Mouse (Mus musculus) c-Kit-negative CD71-positive TER-119-positive erythroid progenitor cells, embryonic 14.5 days (primary cell): ENCODE data around the gene Vmn1r157.
"Not testable (repeated sequence)": the region's sequence is repeated elsewhere in the genome, so short reads cannot be mapped to it uniquely, and the experiment has no call there.

Experiments used
- DNase-seq: peaks from one replicate; pipeline ENCODE4 v3.0.0-alpha.2; 2013; ENCODE audit warnings: low read depth, low spot score

Gene Vmn1r157

DNA sequence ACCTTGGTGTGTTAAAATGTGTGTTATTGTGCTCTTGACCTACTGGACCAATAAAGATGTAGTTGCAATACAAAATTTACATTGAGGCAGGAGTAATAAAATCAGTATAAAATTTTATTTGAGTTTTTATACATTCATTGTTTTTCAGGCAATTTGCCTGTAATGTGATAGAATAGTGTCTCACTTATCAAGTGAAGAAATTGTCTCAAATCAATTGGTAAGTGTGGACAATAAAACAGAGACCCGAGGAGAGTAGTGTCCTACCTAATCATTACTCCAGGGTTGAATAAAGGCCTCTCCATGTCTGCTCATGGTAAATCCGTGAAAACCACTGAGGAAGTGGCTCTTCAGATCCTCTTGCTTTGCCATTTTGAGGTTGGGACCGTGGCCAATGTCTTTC is at the start of gene Vmn1r157:
Vmn1r157 (plus strand) TSS at position 301 of the 400 bp plus-strand sequence.
- not testable (repeated sequence) for DNase-seq

- DNase-seq, result not testable (repeated sequence)
Observed at GRCm38 (mm10) chr7:22719610-22720009, 41.9 kb upstream of the Vmn1r157 start, which contains the start of gene Gm4567. Gene Gm4567 (minus strand): TSS chr7:22719710.

GRCm38 (mm10) chr7:22775981-22776380 is 14.5 kb downstream of the Vmn1r157 start:
- not testable (repeated sequence) for DNase-seq

- not testable (repeated sequence) for DNase-seq
Observed at GRCm38 (mm10) chr7:22790682-22791081, 29.2 kb downstream of the Vmn1r157 start, which contains the start of gene Vmn1r158. Gene Vmn1r158 (minus strand): TSS chr7:22790782.
